Mouse (Mus musculus) embryonic fibroblast, embryonic 13.5 days (primary cell): ENCODE measurements around the gene Mcl1. TPM values are rescaled to one million over a fixed set of nuclear protein-coding genes. Genes with fewer than 3 reads are reported as not detected.
A peak's percentile ranks its signal among the peaks of the same experiment; 100 is the strongest.

Experiments
- H3K27ac ChIP-seq: 2 replicates; pipeline ENCODE4 v1.5.1; 2012; ENCODE audit warnings: low read length, control low read depth, inconsistent platforms; ENCODE audit not compliant: insufficient read depth
- H3K4me1 ChIP-seq: 2 replicates; pipeline ENCODE4 v1.6.1; 2011; ENCODE audit warnings: low read length; ENCODE audit not compliant: control insufficient read depth, insufficient read depth
- H3K4me3 ChIP-seq: 2 replicates; pipeline ENCODE4 v1.5.1; 2011; ENCODE audit warnings: mild to moderate bottlenecking, control low read depth, low read length; ENCODE audit not compliant: insufficient read depth
- CTCF ChIP-seq: IDR thresholded peaks from 2 replicates; pipeline ENCODE4 v1.5.1; 2011; ENCODE audit warnings: mild to moderate bottlenecking, control low read depth, low read length, moderate library complexity, borderline replicate concordance; ENCODE audit not compliant: insufficient read depth
- POLR2A ChIP-seq: IDR thresholded peaks from 2 replicates; pipeline ENCODE4 v1.6.1; 2011; ENCODE audit warnings: low read depth, mild to moderate bottlenecking, control low read depth, low read length, moderate library complexity
- polyA plus RNA-seq: library from polyadenylated mRNA; stranded (reverse); fragments of >200 nt; gene quantifications from 2 replicates; pipeline ENCODE4 v1.2.4, GENCODE M21; 2011; ENCODE audit warnings: low read depth; ENCODE audit not compliant: missing spikeins, insufficient read length

Mcl1 gene
- polyA plus RNA-seq, 1 experiment: 118 TPM

- TF ChIP-seq CTCF (no peak), POLR2A (peak; percentile 48; the same call in 1 of the 2 replicates)
- peak overlapping the region; percentile 78 for H3K27ac ChIP-seq
- H3K4me1 ChIP-seq: peaks cover 15% of the 10 kb centered on the region
- peak overlapping the region; percentile 82 for H3K4me3 ChIP-seq
Measured at GRCm38 (mm10) chr3:95658868-95659712, 502 bp downstream of the Mcl1 start.

- Histone ChIP-seq H3K27ac (peak overlapping the region; percentile 78), H3K4me1 (peaks cover 22% of the 10 kb centered on the region), H3K4me3 (peak overlapping the region; percentile 82)
- TF ChIP-seq CTCF (no peak), POLR2A (no peak)
Measured at GRCm38 (mm10) chr3:95659948-95660347, 1.4 kb downstream of the Mcl1 start.

- peak overlapping the region; percentile 78 for H3K27ac ChIP-seq
Measured at GRCm38 (mm10) chr3:95660788-95661478, 2.3 kb downstream of the Mcl1 start.

GRCm38 (mm10) chr3:95661945-95662715 lies 3.5 kb downstream of the Mcl1 start:
- peaks cover 29% of the 10 kb centered on the region for H3K4me1 ChIP-seq
- peak overlapping the region; percentile 62 for H3K27ac ChIP-seq
- peak overlapping the region; percentile 45 for H3K4me3 ChIP-seq
- TF ChIP-seq POLR2A (no peak), CTCF (no peak)

More at GRCm38 (mm10) chr3:95660788-95661478, 2.3 kb downstream of the Mcl1 start:
- TF ChIP-seq POLR2A (no peak), CTCF (no peak)
- Histone ChIP-seq H3K4me1 (peaks cover 22% of the 10 kb centered on the region), H3K4me3 (peak overlapping the region; percentile 82)

- H3K4me1 ChIP-seq: peaks cover 35% of the 10 kb centered on the region
- peak overlapping the region; percentile 45 for H3K4me3 ChIP-seq
- H3K27ac ChIP-seq: peak overlapping the region; percentile 62
- TF ChIP-seq POLR2A: no peak
- TF ChIP-seq CTCF: no peak
Measured at GRCm38 (mm10) chr3:95662724-95663449, 4.3 kb downstream of the Mcl1 start.

- H3K4me1 ChIP-seq: peaks cover 36% of the 10 kb centered on the region
Measured at GRCm38 (mm10) chr3:95663486-95663885, 4.9 kb downstream of the Mcl1 start.

GRCm38 (mm10) chr3:95663969-95664608 lies 5.5 kb downstream of the Mcl1 start:
- H3K27ac ChIP-seq: peak overlapping the region; percentile 60
- TF ChIP-seq CTCF (no peak), POLR2A (no peak; the same call in 1 of the 2 replicates)
- no peak overlapping the region for H3K4me3 ChIP-seq
- H3K4me1 ChIP-seq: peaks cover 39% of the 10 kb centered on the region

More at GRCm38 (mm10) chr3:95663486-95663885, 4.9 kb downstream of the Mcl1 start:
- TF ChIP-seq CTCF (no peak), POLR2A (0 out of 2 replicates have a peak, but pooled peaks have one; percentile 36)
- Histone ChIP-seq H3K27ac (peak overlapping the region; percentile 60), H3K4me3 (0 out of 2 replicates have a peak overlapping the region, but pooled peaks have one; percentile 2)

- TF ChIP-seq CTCF: no peak
- TF ChIP-seq POLR2A: no peak
- Histone ChIP-seq H3K4me3 (no peak overlapping the region), H3K27ac (peak overlapping the region; percentile 60), H3K4me1 (peaks cover 39% of the 10 kb centered on the region)
Measured at GRCm38 (mm10) chr3:95664940-95665352, 6.4 kb downstream of the Mcl1 start.
